Mouse (Mus musculus): Measurements from ENCODE around the gene Ctnnb1. TPM values are rescaled to one million over a fixed set of nuclear protein-coding genes. Genes with fewer than 3 reads are reported as not detected.
A peak's percentile ranks its signal among the peaks of the same experiment; 100 is the strongest.

Ctnnb1 gene
- total RNA-seq, 1 experiment from 2014 or later: 727 TPM

DNA sequence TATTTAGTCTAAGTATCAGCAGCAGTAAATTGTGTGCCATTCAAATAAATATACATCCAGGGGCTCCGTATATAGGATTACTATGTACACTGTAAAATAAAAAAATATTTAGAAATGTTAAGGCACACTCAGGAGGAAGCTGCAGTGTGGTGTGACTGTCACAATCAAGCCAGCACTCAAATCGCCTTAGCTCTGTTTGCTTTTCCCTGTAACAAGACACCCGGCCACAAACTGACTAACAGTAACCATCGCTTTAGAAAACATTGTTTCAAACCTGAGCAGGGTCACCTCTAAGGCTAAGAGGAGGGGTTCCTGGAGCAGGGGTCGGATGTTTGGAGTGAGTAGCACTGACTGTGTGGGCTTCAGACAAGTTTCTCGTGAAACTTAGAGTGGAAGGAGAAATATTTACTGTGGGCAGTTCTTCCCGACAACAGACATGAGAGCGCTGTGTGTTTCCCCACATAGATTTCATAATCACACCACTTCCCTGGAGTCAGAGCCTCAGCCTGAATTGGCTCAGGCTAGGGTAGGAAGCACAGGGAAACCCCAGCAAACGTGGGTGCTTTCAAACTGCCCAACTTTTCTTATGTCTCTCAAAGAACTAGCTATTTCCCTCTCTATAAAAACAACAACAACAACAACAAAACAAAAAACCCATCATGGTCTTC is 1.9 kb upstream of the Ctnnb1 start:
- no peak for DNase-seq

DNA sequence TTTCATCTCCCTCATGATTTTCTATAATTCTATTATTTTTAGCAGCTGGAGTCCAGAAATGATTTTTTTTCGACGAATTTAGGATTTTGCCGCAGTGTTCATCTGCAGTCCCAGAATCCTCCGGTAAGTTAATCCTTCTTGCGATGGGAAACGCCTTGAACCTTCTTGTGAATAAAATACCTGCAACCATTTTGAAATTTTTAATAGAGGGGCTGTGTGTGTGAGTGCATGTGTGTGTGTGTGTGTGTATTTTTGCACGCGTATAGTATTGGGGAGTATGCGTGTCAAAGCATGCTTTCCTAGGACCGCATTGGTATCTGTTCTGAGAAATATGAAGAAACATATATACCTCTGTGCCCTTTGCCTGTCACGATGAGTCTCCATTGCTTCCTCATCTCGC is 1.0 kb downstream of the Ctnnb1 start:
- no peak for DNase-seq

DNA sequence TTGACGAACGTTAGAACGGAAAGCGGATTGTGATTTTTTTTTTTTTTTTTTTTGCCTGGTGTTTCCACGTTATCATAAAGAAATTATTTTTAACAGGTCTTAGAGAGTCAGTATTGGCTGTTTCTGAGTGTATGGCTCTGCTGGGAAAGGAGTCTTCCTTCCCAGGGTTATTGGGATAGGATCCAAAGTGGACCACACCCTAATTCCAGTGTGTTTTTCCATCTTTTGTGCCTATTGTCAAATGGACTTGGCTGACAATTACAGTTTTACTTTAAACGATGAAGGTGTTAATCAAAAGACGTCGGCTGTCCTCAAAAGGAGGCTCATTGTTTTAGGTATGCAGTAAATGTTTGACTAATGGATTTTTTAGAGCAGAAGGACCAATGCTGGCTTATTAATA is 1.8 kb downstream of the Ctnnb1 start:
- DNase-seq: no peak

DNA sequence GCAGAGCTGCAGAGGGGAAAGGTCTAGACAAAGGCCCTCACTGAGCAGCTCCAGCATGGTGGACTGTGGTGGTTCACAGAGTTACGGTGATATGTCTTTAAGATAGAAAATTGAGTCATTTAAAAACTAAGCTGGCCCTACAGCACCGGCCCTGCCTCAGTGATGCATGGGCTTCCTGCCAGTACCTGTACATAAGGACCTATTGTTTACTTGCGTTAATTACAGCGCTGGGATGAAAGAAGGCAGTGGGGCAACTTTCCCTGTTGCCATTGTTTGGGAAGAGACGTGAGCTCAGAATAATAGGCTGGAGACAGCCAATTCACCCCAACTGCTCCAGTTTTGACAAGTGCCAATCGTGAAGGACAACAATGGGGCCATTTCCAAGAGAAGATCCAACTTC is 3.4 kb downstream of the Ctnnb1 start:
- DNase-seq: no peak

DNA sequence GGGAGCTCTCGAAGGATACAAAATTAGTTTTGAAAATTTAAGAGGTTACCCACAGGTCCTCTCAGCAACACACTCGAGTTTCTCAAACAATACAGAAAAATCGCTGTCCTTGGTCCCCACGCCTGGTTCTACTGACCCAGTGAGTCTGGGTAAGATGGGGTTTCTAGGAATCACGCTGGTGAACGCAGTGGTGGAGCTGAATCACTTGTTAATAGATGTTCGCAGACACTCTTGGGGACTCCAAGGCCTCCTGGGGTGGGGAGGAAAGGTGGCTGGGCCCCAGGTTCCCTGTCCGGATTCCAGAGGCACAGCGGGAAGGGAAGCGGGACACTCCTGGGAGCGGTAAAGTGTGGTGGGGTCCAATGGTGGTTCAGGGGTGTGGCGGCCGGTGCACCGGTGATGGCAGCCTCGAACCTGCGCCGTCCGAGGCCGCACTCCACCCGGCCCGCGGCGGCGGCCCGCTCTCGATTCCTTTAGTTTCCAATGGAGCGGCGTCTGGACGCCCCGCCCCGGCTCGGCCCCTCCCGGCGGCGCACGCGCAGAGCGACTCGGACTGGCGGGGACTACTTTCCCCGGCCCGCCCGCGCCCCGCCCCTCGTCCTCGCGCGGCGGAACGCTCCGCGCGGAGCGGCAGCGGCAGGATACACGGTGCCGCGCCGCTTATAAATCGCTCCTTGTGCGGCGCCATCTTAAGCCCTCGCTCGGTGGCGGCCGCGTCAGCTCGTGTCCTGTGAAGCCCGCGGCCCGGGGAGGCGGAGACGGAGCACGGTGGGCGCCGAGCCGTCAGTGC is 4.0 kb downstream of the Ctnnb1 start:
- DNase-seq: peak; percentile 99

DNA sequence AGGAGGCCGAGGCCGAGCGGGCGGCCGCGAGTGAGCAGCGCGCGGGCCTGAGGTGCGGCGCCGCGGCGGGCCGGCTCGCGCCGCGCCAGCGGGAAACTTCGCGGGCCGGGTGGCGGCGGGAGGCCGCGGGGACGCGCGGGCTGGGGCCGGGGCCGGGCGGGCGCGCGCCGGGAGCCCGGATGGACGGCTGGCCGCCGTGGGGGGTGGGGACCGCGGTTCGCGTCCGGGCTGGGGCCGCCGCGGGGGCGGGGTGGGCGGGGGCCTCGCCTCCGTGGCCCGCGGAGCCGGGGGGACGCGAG is 4.5 kb downstream of the Ctnnb1 start:
- DNase-seq: peak; percentile 87

DNA sequence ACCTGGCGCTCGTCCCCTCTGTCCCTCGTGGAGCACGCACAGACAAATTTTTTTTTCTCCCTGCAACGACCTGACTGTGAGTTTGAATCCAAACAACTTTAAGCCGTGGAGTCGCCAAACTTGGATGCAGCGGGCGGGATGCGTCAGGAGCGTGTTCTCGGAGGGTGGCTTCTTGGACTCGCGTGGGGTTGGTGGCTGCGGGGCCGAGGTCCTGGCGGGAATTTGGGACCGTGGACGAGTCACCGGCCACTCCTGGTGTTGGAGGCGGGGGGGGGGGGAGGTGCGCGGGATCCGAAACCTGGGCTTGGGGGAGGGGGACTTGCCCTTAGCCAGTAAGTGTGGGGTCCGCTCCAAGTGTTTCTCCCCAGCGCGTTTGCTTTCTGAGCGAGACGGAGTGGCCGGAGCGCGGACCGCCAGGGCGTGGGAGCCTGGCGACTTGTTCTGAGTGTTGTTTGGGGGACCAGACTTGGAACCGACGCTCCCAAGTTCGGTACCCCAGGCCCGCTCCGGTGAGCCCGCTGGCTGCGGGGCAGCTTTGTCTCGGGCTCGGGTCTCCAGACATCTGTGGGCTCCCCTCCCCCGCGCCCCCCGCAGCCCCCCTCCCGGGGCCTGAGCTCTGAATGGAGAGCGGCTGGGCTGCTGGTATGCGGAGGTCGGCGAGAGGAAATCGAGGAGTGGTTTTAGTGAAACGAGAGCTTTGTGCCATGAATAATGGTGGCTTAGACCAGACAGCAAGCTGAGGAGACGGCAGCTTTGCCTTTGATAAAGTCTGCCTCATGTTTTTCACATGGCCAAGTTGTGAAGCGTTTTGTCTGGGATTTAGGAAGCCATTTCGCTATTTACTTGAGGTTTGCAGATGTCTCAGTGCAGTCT is 5.1 kb downstream of the Ctnnb1 start:
- DNase-seq: peak; percentile 63

DNA sequence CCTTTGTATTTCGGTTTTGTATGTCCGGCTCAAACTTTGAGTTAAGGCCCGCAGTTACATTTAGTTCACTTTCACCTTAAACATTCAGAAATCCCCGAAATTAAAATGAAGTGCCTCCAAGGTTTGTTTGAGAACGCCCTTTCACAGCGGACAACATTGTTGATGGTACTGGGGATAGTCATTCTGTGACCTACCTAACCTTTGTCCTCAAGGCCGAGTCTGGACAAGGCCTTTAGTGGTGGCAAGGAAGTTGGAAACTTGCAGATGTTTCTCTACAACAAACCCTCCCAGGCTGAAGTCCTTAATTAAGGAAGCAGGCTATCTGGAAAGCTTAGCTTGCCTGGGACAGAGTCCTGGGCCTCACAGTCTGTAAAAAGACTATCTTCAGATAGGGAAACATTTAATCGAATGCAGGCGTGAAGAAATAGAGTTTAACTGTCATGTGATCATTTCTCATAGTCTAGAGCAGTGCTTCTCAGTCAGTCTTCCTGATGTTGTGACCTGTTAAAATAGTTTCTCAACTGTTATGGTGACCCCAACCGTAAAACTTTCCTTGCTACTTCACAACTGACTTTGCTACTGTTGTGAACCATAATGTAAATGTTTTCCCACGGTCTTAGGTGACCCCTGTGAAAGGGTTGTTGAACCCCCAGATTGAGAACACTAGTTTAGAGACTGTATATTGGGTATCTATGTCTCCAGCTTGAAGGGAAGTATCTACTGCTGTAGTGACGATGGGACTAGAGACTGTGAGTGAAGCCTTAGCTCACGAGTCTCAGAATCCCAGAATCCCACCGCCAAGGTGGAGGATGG is 6.0 kb downstream of the Ctnnb1 start:
- DNase-seq: peak; percentile 33

DNA sequence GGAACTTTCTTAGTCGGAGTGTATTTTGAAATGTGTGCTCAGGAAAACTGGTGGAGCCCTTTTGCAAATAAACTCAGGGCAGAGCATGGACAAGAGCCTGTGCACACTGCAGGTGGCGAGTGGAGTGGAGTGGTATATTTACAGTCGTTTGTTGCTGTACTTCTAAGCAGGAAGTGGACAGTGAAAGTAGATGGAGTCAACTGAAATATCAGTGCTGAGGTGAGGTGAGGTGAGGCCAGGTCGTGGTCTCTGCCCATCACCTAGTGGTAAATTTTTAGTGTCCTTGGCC is 6.6 kb downstream of the Ctnnb1 start:
- no peak for DNase-seq

DNA sequence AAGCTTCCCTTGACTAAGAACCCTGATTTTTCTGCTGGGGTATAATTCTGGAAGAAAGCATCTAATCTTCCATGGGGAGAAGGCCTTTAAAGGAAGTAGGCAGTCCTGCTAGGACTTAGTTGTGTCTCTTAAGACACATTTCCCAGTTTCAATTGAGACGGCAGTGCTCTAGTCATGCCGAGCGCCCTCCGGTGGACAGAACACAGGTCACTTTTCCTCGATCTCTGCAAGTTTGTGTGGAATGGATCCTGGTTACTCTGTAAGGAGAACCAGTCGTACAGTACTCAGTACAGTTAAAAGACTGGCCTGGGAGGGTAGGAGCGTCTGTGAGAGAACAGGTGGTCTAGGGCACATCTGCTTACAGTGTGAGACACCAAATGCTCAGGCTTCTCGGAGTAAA is 7.3 kb downstream of the Ctnnb1 start:
- DNase-seq: peak; percentile 81

DNA sequence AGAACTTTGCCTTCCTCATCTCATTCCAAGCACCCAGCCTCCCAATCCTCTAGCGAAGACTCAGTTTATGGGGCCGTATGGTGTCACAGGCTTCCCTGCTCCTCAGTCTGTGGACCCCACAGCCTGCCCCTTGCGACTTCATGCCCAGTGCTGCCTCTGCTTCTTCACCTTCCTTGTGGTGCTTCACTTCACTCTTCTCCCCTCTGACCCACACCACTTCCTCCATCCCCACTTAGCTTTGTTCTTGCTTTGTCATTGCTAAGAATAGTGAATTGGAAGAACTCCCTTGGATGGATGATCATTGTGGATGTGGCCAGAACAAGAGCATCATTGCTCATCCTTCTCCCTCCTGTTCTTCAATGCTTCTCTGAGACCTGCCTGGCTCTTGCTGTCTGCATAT is 11.8 kb downstream of the Ctnnb1 start:
- DNase-seq: no peak

DNA sequence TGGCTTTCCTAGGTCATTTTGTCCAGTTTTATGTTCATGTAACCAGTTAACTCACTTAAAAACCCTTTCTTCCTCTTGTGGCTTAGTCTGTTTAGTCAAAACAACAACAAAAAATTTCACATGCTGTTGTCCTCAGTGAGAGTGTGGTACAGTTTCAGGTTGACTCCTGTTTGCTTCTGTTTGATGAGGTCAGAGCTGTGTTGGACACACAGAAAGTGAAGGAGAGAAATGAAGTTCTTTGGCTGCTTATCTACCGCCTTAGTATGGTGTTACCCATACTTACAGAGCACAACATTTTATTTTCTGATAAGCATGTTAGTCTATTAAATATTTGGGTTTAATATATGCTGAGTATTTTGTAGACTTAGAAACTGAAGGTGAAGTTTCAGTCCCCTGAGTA is 14.7 kb downstream of the Ctnnb1 start:
- no peak for DNase-seq

DNA sequence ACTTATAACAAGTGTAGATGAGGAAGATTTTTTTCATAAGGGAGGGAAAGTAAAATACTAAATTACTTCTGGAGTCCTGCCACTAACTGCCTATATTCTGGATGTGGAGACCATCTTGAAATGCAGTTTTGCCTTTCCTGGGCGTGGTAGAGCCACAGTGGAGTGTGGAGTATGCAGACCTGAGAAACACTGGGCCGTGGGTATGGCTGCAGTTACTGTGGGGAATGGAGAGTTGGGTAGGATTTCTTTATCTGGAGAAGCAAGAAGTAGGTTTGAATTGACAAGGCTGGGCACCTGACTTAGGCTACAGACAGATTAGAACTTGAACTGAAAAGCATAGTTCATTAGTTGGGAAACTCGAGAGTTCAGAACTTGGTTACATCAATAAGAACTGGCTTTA is 15.2 kb downstream of the Ctnnb1 start:
- no peak for DNase-seq

DNA sequence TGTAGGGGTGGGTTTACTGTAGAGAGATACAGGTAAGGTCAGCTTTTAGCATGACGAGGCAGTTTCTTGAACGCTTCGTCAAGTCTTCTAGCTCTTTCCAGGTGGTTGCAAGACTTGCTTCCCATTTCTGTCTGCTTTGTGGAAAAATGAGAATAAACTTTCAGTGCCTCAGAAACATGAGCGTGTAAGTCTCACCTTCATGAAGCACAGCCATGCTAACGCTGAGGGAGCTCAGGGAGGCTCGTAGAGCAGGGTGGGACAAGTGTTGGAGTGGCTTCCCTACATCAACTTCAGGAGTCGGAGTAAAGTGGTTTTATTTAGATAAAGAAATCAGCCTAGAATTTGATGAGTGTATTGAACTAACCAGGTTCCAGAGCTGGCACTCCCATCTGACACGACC is 17.1 kb downstream of the Ctnnb1 start:
- no peak for DNase-seq

DNA sequence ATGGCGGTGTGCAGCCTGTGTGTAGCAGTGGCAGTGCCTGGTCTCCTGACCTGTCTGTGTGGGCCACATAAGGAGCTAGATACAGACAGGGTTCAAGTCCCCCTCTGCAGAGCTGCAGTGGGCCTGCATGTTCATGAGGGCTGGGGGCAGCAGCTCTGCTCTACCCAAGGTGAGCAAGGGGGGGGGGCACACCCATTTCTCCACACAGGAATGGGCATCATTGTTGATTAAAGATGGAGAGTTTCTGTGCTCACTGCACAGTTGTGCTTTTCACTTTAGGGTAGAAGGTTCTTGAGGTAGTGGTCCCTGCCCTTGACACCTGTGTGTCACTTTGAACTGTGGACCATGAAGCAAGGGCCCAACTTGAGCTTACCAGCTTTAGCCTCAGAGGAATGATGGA is 19.8 kb downstream of the Ctnnb1 start:
- no peak for DNase-seq

DNA sequence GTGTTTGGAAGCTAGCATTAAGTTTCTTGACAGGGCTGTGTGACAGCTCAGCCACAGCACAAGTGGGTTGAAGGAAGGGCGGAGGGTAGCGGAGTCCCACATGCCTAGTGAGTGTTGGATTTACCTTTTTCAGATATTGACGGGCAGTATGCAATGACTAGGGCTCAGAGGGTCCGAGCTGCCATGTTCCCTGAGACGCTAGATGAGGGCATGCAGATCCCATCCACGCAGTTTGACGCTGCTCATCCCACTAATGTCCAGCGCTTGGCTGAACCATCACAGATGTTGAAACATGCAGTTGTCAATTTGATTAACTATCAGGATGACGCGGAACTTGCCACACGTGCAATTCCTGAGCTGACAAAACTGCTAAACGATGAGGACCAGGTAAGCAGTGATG is 21.7 kb downstream of the Ctnnb1 start:
- DNase-seq: no peak

DNA sequence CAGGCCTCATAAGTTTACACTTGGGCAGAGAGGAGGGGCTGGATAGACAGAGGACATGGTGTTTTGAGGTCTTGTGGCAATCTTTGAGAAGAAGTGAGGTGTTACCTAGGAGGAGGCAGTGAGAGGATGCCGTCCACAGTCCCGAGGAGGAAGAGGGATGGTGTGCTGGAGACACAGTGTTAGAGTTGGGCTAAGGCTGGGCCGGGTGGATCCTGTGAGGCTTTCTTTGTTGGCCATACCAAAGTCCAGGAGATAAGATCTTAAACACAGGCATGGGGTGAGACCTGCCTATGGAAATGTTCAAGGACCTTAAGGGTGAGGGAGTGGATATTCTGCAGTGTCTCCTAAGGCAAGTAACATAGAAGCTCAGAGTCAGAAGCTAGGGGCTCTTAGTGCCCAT is 22.9 kb downstream of the Ctnnb1 start:
- DNase-seq: no peak

DNA sequence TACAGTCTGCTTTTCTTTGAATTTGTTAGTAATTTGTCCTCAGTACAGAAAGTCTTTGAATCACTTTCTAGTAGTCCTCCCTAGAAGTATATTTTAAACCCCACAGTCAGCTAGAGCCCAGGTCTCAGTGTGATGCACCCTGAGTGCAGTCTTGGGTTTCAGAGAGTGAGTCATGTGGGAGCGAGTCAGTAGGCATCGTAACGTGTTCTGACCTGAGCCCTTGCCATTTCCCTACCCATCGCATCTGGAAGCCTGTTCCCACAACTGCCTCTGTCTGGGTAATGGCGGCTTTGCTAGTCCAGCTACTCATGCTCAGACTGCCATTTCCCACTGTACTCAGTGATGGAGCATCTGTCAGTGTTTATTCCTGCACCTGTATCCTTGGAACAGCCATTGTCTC is 29.0 kb downstream of the Ctnnb1 start:
- no peak for DNase-seq

DNA sequence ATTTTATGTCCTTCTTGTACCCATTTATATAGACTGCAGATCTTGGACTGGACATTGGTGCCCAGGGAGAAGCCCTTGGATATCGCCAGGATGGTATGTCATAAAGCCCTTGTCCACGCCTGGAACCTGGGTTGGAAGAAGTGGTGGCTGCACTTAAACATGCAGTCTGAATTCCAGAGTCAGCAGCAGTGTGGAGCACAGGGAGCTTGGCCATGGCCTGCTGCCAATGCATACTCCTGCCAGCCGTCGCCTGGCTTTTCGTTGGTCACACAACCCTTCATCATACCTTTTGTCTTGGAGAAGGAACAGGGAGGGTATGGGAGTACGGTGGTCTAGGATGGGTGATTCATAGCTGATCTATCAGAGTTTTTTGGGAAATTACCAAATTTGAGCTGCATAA is 29.5 kb downstream of the Ctnnb1 start:
- DNase-seq: peak; percentile 44

DNA sequence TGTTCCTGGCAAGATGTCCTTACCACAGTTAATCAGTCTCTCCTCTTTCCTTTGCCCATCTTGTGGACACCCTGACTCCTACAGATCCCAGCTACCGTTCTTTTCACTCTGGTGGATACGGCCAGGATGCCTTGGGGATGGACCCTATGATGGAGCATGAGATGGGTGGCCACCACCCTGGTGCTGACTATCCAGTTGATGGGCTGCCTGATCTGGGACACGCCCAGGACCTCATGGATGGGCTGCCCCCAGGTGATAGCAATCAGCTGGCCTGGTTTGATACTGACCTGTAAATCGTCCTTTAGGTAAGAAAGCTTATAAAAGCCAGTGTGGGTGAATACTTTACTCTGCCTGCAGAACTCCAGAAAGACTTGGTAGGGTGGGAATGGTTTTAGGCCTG is 30.2 kb downstream of the Ctnnb1 start:
- DNase-seq: no peak

DNA sequence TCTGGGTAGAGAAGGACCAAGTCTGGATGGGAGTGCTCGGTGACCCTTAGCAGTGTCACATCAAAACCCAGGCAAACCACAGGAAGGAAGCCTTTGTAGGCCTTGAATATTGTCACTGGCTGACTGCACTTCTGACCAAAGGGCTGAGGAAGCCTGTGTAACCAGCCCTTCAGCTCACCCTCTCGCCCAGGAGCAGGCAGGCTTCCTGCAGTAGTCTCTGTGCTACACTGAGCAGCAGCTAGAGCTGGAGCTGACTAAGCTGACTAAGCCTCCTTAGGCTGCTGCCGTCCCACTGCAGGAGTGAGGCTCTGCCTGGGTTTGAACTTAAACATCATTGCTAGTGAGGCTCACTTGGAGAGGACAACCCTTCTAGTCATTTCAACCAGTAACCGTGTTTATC is 31.6 kb downstream of the Ctnnb1 start:
- no peak for DNase-seq

DNA sequence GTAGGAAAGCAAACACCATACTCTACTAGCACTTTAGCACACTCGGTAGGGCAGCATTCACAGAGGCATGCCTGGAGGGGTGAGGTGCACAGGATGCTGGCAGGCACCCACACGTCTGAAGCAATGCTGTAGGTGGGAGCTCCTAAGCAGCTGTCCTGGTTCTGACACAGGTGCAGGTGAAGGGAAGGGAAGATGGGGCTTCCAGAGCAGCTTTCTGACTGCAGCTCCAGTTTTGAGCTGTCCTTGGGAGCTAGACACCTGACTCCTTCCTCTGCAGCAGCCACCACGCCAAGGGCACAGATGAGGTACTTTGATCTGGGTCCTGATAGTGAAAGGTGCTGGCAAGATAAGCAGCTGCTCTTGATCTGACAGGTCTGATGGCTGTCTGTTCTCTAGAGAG is 32.5 kb downstream of the Ctnnb1 start:
- DNase-seq: peak; percentile 29

Data from adrenal gland, postnatal 14 days (tissue).